Mouse (Mus musculus): ENCODE data around the gene Cers3. TPM values are rescaled to one million over a fixed set of nuclear protein-coding genes. Genes with fewer than 3 reads are reported as not detected.

The Cers3 gene
- total RNA-seq, 1 experiment, result 0.31 TPM

DNA sequence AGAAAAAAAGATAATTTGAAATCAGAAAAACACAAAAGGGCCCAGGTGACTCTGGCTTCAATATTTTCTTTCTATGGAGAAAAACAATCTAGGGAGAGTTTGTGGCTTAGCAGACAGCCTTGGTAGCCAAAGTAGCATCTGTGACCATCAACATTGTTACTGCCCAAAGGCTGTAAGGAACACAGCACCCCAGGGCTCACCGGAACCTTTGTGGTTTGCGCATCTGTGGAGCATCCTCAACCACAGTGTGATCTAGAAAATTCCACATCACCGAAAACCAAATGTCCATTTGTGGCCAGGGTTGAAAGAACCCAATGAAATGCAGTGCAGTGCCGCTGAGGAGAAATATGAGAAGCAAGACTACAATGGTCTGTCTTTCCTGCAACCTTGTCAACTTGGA, 69.0 kb downstream of the Cers3 start:
- DNase-seq (ENCODE audit: low read depth, low spot score), result no peak
- in situ Hi-C loops (cut with MboI; ENCODE audit: low sequenced_read_pairs in 2 of 2, unreplicated experiment in 2 of 2), result no loop called here
- H3K4me3 ChIP-seq (ENCODE audit: insufficient read depth in 1 of 2, low read depth in 1 of 2, low read length in 2 of 2, poor library complexity in 1 of 2, severe bottlenecking in 1 of 2), result no peak overlapping the region
- H3K9me3 ChIP-seq (ENCODE audit: control insufficient read depth, insufficient read depth, low read depth, low read length), result no peaks in the 10 kb centered on the region
- H3K4me1 ChIP-seq (ENCODE audit: control insufficient read depth in 2 of 2, insufficient read depth in 2 of 2, low read length in 2 of 2, poor library complexity in 1 of 2), result no peaks in the 10 kb centered on the region
- H3K27ac ChIP-seq (ENCODE audit: insufficient read depth, low read depth, low read length, poor library complexity, severe bottlenecking), result no peak overlapping the region
- TF ChIP-seq CHD2 (IDR thresholded peaks at IDR 0.05; ENCODE audit: low read depth, low read length) (no peak), ZC3H11A (IDR thresholded peaks at IDR 0.05; ENCODE audit: borderline replicate concordance, low read depth, low read length) (no peak), ZNF384 (IDR thresholded peaks at IDR 0.05; ENCODE audit: low read depth, low read length) (no peak), HCFC1 (IDR thresholded peaks at IDR 0.05; ENCODE audit: borderline replicate concordance, insufficient read depth, low read length) (no peak), MAFK (IDR thresholded peaks at IDR 0.05; ENCODE audit: insufficient read depth, low read depth, low read length) (no peak)
- no peaks in the 10 kb centered on the region for H3K36me3 ChIP-seq (ENCODE audit: control insufficient read depth, insufficient read depth, low read length, poor library complexity, severe bottlenecking)
- H3K9ac ChIP-seq (ENCODE audit: insufficient read depth, low read depth, low read length, poor library complexity, severe bottlenecking), result no peak overlapping the region

DNA sequence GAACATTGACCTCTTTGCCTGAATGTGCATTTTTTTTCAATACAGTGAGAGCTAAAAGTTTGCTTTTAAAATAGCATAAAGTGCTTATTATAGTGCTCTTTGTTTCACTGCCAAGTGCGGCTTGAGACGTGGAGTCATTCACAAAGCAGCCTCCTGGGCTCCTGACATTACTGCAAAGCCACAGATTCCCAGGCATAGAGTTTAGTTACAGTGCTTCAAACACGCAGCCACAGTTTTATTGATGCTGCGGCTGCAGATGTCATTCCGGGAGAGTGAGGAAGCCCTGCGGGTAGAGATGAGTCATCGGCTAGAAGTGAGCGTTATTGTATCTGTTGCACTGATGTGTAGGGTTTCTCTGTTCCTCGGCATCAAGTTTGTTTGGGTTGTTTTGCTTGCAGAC, 69.4 kb downstream of the Cers3 start:
- DNase-seq (ENCODE audit: low read depth, low spot score), result no peak
- H3K4me3 ChIP-seq (ENCODE audit: insufficient read depth in 1 of 2, low read depth in 1 of 2, low read length in 2 of 2, poor library complexity in 1 of 2, severe bottlenecking in 1 of 2), result no peak overlapping the region
- H3K9ac ChIP-seq (ENCODE audit: insufficient read depth, low read depth, low read length, poor library complexity, severe bottlenecking), result no peak overlapping the region
- no peaks in the 10 kb centered on the region for H3K36me3 ChIP-seq (ENCODE audit: control insufficient read depth, insufficient read depth, low read length, poor library complexity, severe bottlenecking)
- H3K9me3 ChIP-seq (ENCODE audit: control insufficient read depth, insufficient read depth, low read depth, low read length), result no peaks in the 10 kb centered on the region
- no peaks in the 10 kb centered on the region for H3K4me1 ChIP-seq (ENCODE audit: control insufficient read depth in 2 of 2, insufficient read depth in 2 of 2, low read length in 2 of 2, poor library complexity in 1 of 2)
- no peak overlapping the region for H3K27ac ChIP-seq (ENCODE audit: insufficient read depth, low read depth, low read length, poor library complexity, severe bottlenecking)
- in situ Hi-C loops (cut with MboI; ENCODE audit: low sequenced_read_pairs in 2 of 2, unreplicated experiment in 2 of 2), result no loop called here
- TF ChIP-seq MAFK (IDR thresholded peaks at IDR 0.05; ENCODE audit: insufficient read depth, low read depth, low read length), result no peak
- no peak for TF ChIP-seq ZNF384 (IDR thresholded peaks at IDR 0.05; ENCODE audit: low read depth, low read length)
- TF ChIP-seq HCFC1 (IDR thresholded peaks at IDR 0.05; ENCODE audit: borderline replicate concordance, insufficient read depth, low read length), result no peak
- TF ChIP-seq ZC3H11A (IDR thresholded peaks at IDR 0.05; ENCODE audit: borderline replicate concordance, low read depth, low read length), result no peak
- TF ChIP-seq CHD2 (IDR thresholded peaks at IDR 0.05; ENCODE audit: low read depth, low read length), result no peak

DNA sequence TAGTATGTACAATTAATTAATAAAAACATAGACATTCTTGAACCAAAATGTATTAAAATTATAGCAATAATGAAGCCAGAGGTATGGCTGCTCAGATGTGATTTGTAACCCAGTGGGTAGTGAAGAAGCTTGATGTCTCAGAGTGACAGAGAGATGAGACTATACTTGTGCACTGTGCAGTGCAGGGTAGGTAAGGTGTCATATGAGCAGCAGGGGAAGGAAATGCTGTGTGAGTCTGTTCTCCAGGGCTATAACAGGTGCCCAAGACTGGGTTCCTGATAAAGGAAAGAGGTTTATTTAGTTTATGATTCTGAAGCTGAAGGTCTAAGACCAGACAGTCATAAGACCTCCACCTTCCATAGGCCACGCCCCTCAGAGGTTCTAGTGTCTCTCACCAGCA, 69.9 kb downstream of the Cers3 start:
- H3K4me1 ChIP-seq (ENCODE audit: control insufficient read depth in 2 of 2, insufficient read depth in 2 of 2, low read length in 2 of 2, poor library complexity in 1 of 2), result no peaks in the 10 kb centered on the region
- no peak overlapping the region for H3K27ac ChIP-seq (ENCODE audit: insufficient read depth, low read depth, low read length, poor library complexity, severe bottlenecking)
- TF ChIP-seq HCFC1 (IDR thresholded peaks at IDR 0.05; ENCODE audit: borderline replicate concordance, insufficient read depth, low read length), result no peak
- TF ChIP-seq ZNF384 (IDR thresholded peaks at IDR 0.05; ENCODE audit: low read depth, low read length), result no peak
- no peak for TF ChIP-seq ZC3H11A (IDR thresholded peaks at IDR 0.05; ENCODE audit: borderline replicate concordance, low read depth, low read length)
- TF ChIP-seq CHD2 (IDR thresholded peaks at IDR 0.05; ENCODE audit: low read depth, low read length), result no peak
- TF ChIP-seq MAFK (IDR thresholded peaks at IDR 0.05; ENCODE audit: insufficient read depth, low read depth, low read length), result no peak
- H3K9me3 ChIP-seq (ENCODE audit: control insufficient read depth, insufficient read depth, low read depth, low read length), result no peaks in the 10 kb centered on the region
- no peaks in the 10 kb centered on the region for H3K36me3 ChIP-seq (ENCODE audit: control insufficient read depth, insufficient read depth, low read length, poor library complexity, severe bottlenecking)
- no peak for DNase-seq (ENCODE audit: low read depth, low spot score)
- H3K9ac ChIP-seq (ENCODE audit: insufficient read depth, low read depth, low read length, poor library complexity, severe bottlenecking), result no peak overlapping the region
- no peak overlapping the region for H3K4me3 ChIP-seq (ENCODE audit: insufficient read depth in 1 of 2, low read depth in 1 of 2, low read length in 2 of 2, poor library complexity in 1 of 2, severe bottlenecking in 1 of 2)
- in situ Hi-C loops (cut with MboI; ENCODE audit: low sequenced_read_pairs in 2 of 2, unreplicated experiment in 2 of 2), result no loop called here

DNA sequence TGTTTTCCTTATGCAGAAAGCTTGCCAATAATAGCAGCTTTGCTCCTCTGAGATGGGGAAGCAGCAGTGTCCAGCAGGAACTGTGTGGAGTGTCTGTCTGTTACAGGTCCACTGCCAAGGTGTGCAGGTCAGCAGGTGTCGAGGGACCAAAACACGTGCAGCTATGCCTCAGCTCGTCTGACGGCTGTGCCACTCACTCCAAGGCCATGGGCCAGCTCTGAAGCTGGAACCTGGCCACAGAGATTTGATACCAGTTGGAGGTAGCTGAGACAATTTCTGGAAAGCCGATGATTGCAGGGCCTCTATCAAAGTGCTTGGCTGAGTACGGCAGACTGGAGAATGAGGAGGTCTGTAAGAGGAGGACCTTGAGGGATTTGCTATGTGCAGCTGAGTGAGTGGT, 72.2 kb downstream of the Cers3 start:
- Histone ChIP-seq H3K4me1 (ENCODE audit: control insufficient read depth in 2 of 2, insufficient read depth in 2 of 2, low read length in 2 of 2, poor library complexity in 1 of 2) (no peaks in the 10 kb centered on the region), H3K36me3 (ENCODE audit: control insufficient read depth, insufficient read depth, low read length, poor library complexity, severe bottlenecking) (no peaks in the 10 kb centered on the region), H3K9ac (ENCODE audit: insufficient read depth, low read depth, low read length, poor library complexity, severe bottlenecking) (no peak overlapping the region), H3K27ac (ENCODE audit: insufficient read depth, low read depth, low read length, poor library complexity, severe bottlenecking) (no peak overlapping the region), H3K9me3 (ENCODE audit: control insufficient read depth, insufficient read depth, low read depth, low read length) (no peaks in the 10 kb centered on the region), H3K4me3 (ENCODE audit: insufficient read depth in 1 of 2, low read depth in 1 of 2, low read length in 2 of 2, poor library complexity in 1 of 2, severe bottlenecking in 1 of 2) (no peak overlapping the region)
- TF ChIP-seq HCFC1 (IDR thresholded peaks at IDR 0.05; ENCODE audit: borderline replicate concordance, insufficient read depth, low read length) (no peak), MAFK (IDR thresholded peaks at IDR 0.05; ENCODE audit: insufficient read depth, low read depth, low read length) (no peak), ZC3H11A (IDR thresholded peaks at IDR 0.05; ENCODE audit: borderline replicate concordance, low read depth, low read length) (no peak), ZNF384 (IDR thresholded peaks at IDR 0.05; ENCODE audit: low read depth, low read length) (no peak), CHD2 (IDR thresholded peaks at IDR 0.05; ENCODE audit: low read depth, low read length) (no peak)
- no peak for DNase-seq (ENCODE audit: low read depth, low spot score)
- in situ Hi-C loops (cut with MboI; ENCODE audit: low sequenced_read_pairs in 2 of 2, unreplicated experiment in 2 of 2), result no loop called here

DNA sequence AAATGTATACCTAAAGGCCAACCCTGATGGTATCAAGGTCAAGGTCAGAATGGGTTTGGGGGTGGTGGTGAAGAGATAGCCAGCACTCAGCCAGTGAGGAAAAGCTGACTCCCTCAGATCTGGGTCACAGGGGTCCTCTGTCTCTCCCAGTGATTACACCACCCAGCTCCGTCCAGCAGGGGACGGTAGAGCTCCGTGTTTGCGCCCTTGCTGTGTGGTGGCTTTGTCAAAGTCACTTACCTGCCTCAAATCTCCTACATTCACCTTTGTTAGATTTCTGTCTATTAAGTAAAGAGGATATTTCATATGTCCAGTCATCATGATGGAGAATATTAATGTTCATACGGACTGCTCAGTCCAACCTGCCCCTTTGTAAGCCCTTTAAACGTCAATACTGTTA, 76.7 kb downstream of the Cers3 start:
- no peak overlapping the region for H3K27ac ChIP-seq (ENCODE audit: insufficient read depth, low read depth, low read length, poor library complexity, severe bottlenecking)
- no peak overlapping the region for H3K4me3 ChIP-seq (ENCODE audit: insufficient read depth in 1 of 2, low read depth in 1 of 2, low read length in 2 of 2, poor library complexity in 1 of 2, severe bottlenecking in 1 of 2)
- TF ChIP-seq HCFC1 (IDR thresholded peaks at IDR 0.05; ENCODE audit: borderline replicate concordance, insufficient read depth, low read length) (no peak), ZNF384 (IDR thresholded peaks at IDR 0.05; ENCODE audit: low read depth, low read length) (no peak), ZC3H11A (IDR thresholded peaks at IDR 0.05; ENCODE audit: borderline replicate concordance, low read depth, low read length) (peak; percentile 84), MAFK (IDR thresholded peaks at IDR 0.05; ENCODE audit: insufficient read depth, low read depth, low read length) (no peak), CHD2 (IDR thresholded peaks at IDR 0.05; ENCODE audit: low read depth, low read length) (no peak)
- no peaks in the 10 kb centered on the region for H3K9me3 ChIP-seq (ENCODE audit: control insufficient read depth, insufficient read depth, low read depth, low read length)
- no peaks in the 10 kb centered on the region for H3K4me1 ChIP-seq (ENCODE audit: control insufficient read depth in 2 of 2, insufficient read depth in 2 of 2, low read length in 2 of 2, poor library complexity in 1 of 2)
- in situ Hi-C loops (cut with MboI; ENCODE audit: low sequenced_read_pairs in 2 of 2, unreplicated experiment in 2 of 2), result no loop called here
- H3K9ac ChIP-seq (ENCODE audit: insufficient read depth, low read depth, low read length, poor library complexity, severe bottlenecking), result no peak overlapping the region
- H3K36me3 ChIP-seq (ENCODE audit: control insufficient read depth, insufficient read depth, low read length, poor library complexity, severe bottlenecking), result no peaks in the 10 kb centered on the region
- DNase-seq (ENCODE audit: low read depth, low spot score), result peak; percentile 26
